ENCODE assay signal across 7 mouse cellular contexts in genomic region chr16:77500413-77500812, GRCm38 (mm10).
DNase-seq lines count a peak whose midpoint lies in the region; ATAC-seq and TF ChIP-seq lines count a peak whose summit lies in the region.

No protein-coding gene starts in this region.

- H3K9ac ChIP-seq in forebrain, embryonic 15.5 days (replicated peaks) = peak overlapping the region; percentile 48
- peak overlapping the region; percentile 40 for H3K9ac ChIP-seq in hindbrain, postnatal 0 days (replicated peaks; ENCODE audit: low read length)

- peak overlapping the region; percentile 93 for H3K27ac ChIP-seq in forebrain, embryonic 15.5 days (replicated peaks)
- peak overlapping the region; percentile 79 for H3K27ac ChIP-seq in hindbrain, postnatal 0 days

- WGBS in forebrain, embryonic 15.5 days = 4% methylated on average over 6 of the region's 6 CpGs
- 13% methylated on average over 6 of the region's 6 CpGs for WGBS in hindbrain, postnatal 0 days

- peaks cover 23% of the 10 kb centered on the region for H3K4me1 ChIP-seq in forebrain, embryonic 15.5 days
- no peaks in the 10 kb centered on the region for H3K4me1 ChIP-seq in hindbrain, postnatal 0 days (ENCODE audit: insufficient read depth, low read length)

- no peak for TF ChIP-seq CTCF in hindbrain, postnatal 0 days (IDR thresholded peaks at IDR 0.05; ENCODE audit: low read depth)

- H3K9me3 ChIP-seq in forebrain, embryonic 15.5 days = no peaks in the 10 kb centered on the region
- H3K9me3 ChIP-seq in hindbrain, postnatal 0 days (ENCODE audit: low read length) = no peaks in the 10 kb centered on the region

- peak overlapping the region; percentile 40 for H3K4me3 ChIP-seq in forebrain, embryonic 15.5 days
- peak overlapping the region; percentile 36 for H3K4me3 ChIP-seq in hindbrain, postnatal 0 days (ENCODE audit: low read length)

- ATAC-seq in forebrain, embryonic 15.5 days (replicated peaks) = peak; percentile 86
- ATAC-seq in hindbrain, postnatal 0 days = peak; percentile 57; the same call in 1 of the 2 replicates

- peak; percentile 19 for DNase-seq in right cerebral cortex, postnatal 25 days
- DNase-seq in right cerebral cortex, adult 18-20 months = no peak
- DNase-seq in hindbrain, postnatal 0 days (ENCODE audit: low spot score) = peak; percentile 57
- peak; percentile 29 for DNase-seq in lung, postnatal 10 days
- DNase-seq in thymus, postnatal 10 days (ENCODE audit: low spot score in 2 of 2) = no peak
- no peak for DNase-seq in right cerebral cortex, postnatal 36 days (ENCODE audit: low spot score in 2 of 2)

- H3K27me3 ChIP-seq in forebrain, embryonic 15.5 days = no peaks in the 10 kb centered on the region
- H3K27me3 ChIP-seq in hindbrain, postnatal 0 days (ENCODE audit: insufficient read depth, low read length) = no peaks in the 10 kb centered on the region

- H3K4me2 ChIP-seq in forebrain, embryonic 15.5 days (replicated peaks) = peak overlapping the region; percentile 44
- H3K4me2 ChIP-seq in hindbrain, postnatal 0 days (ENCODE audit: low read depth, low read length) = peak overlapping the region; percentile 55

- H3K36me3 ChIP-seq in forebrain, embryonic 15.5 days = no peaks in the 10 kb centered on the region
- no peaks in the 10 kb centered on the region for H3K36me3 ChIP-seq in hindbrain, postnatal 0 days (ENCODE audit: insufficient read depth, low read length)

Comparison
In these comparisons a context has a peak if more than half of its experiments do, and no peak if none do; other contexts are left out.
1. DNase-seq: peak in right cerebral cortex, postnatal 25 days (single experiment), hindbrain, postnatal 0 days (single experiment) and lung, postnatal 10 days (single experiment); none in right cerebral cortex, adult 18-20 months (single experiment), thymus, postnatal 10 days (0 of 2) and right cerebral cortex, postnatal 36 days (0 of 2).